Mouse (Mus musculus): Measurements from ENCODE around the gene Pdzd2.

Pdzd2 gene

DNA sequence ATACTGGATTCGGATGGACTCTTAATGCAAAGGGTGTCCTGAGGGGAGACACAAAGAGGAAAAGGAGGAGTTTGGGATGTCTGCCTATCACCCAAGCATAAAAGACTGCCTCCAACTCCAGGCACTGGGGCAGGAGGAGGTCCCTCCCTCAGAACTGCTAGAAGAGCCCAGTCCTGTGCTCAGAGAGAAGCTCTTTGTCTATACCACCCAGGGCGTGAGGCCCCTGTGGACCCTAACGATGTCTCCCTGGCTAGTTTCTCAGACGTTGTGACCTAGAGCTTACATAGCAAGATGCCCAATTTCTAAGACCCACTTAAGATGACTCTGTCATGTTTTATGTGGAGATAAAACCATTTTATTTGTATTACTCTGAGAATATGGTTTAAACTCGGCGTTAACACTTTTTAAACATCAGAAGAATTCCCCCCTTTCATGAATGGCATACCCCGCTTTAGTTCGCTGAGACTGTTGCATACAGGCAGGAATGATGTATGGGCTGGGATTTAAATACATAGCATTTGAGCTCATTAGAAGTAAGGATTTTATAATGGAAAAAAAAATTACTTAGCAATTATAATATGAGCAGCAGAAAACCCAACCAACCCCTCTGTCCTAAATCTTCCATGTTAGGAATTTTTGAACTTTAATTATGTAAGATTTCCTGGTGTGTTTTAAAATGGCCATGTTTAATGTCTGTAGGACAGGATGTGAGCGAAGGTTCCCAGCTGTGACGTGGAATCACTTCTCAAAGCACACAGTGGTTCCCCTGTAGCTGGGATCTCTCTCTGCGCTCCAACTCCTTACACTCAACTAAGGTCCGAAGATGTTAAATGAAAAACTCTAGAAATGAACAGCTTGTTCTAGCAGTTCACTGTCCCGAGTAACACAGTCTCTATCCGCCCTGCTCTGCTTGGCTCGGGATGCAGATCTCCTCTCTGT lies 268.6 kb downstream of the Pdzd2 start:
- DNase-seq, result no peak

GRCm38 (mm10) chr15:12468625-12469024 lies 271.1 kb downstream of the Pdzd2 start:
- no peak for DNase-seq

- no peak for DNase-seq
These were observed 274.0 kb downstream of the Pdzd2 start for GRCm38 (mm10) chr15:12465748-12466147.

DNA sequence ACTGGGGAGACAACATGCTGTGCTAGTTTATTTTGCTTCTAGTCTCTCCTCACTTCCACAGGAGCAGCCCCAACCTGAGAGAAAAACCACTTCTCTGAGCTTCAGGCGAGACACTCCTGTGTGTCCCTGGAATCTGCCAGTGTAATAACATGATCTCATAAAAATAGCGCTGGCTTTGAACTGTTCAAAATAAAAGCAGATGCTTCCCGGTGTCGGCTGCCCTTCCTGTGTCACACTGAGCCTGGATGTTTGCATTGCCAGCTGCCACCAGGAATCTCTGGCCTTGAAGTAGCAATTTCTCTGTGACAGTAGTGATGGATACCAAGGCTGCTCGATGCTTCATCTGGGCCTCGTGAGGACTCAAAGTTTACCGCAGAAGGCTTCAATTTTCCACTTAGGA lies 282.9 kb downstream of the Pdzd2 start:
- DNase-seq, result peak in 1 of 2 experiments; percentile 16

DNA sequence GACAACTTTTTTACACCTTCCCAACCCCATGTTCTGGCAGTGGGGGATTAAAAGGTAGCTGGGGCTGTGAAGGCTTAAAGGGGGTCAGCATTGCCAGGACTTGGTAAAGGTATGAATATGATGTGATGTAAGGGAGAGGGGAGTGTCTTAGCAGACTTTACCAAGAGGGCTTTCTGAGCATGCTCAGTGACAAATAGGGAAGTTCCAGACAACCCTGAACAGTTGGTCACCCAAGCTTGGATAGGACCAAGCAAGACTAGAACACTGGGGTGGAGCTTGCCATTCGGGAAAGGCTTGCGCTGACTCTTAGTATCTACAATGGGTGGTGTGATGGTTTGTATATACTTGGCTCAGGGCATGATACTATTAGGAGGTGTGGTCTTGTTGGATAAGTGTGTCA lies 286.4 kb downstream of the Pdzd2 start:
- no peak for DNase-seq

- no peak for DNase-seq
These were observed 287.4 kb downstream of the Pdzd2 start for GRCm38 (mm10) chr15:12452141-12452995.

GRCm38 (mm10) chr15:12451448-12451847 lies 288.3 kb downstream of the Pdzd2 start:
- DNase-seq, result peak; percentile 37 to 84

DNA sequence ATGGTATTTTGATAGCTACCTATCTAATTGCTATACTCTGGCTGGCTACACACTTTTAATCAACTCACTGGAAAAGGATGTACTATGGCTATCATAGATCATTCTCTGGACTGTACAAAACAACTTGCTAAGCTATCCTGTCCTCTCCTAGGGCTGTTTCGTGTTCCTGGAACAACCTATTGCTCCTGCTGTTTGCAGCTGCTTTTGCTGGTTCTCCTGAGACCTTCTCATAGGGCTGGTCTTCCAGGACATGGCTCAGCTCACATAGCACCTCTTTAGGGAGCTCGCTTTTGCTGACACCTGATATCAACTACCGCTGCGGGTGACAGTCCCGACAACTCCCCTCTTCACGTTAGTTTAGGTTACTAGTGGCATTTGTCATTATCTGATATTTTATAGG lies 288.9 kb downstream of the Pdzd2 start:
- no peak for DNase-seq

GRCm38 (mm10) chr15:12449321-12449720 lies 290.4 kb downstream of the Pdzd2 start:
- no peak for DNase-seq

GRCm38 (mm10) chr15:12447021-12447434 lies 292.7 kb downstream of the Pdzd2 start:
- DNase-seq, result no peak

GRCm38 (mm10) chr15:12444551-12444950 lies 295.2 kb downstream of the Pdzd2 start:
- DNase-seq, result no peak

DNA sequence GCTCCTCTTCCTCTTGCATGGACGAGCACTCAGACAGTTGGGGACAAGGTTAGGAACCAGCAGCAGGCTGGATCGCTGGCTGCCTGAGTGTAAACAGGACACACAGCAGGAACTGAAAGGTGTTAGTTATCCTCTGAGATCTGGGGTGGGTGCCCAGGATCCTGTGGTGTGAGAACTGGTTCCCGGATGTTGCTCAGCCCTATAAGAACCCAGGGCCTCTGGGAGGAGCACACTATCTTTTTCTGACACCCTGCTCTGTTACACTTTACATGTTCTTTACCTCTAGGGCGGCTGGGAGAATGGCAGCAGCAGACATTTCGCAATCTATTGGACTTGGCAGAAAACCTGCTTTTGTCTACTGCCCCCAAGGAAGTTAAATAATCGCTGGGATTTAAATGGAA lies 300.4 kb downstream of the Pdzd2 start:
- peak in 1 of 2 experiments; percentile 23 for DNase-seq

GRCm38 (mm10) chr15:12438691-12439090 lies 301.0 kb downstream of the Pdzd2 start:
- DNase-seq, result no peak

DNA sequence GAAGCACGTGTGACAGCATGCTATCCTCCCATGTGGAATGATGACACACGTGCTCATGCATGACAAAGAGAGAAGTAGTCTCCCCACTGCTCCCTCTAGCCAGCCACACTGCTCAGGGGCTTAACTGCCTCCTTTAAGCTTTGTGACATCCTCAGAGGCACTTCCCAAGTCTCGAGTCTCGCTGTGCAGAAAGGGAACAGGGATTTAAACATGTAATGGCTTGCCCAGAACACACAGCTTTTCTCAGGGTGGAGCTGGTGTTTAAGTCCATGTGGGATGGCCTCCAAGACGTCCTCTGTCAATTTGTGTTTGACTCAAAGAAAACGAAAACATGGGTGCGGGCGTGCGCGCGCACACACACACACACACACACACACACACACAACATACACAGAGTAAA lies 301.6 kb downstream of the Pdzd2 start:
- no peak for DNase-seq

DNA sequence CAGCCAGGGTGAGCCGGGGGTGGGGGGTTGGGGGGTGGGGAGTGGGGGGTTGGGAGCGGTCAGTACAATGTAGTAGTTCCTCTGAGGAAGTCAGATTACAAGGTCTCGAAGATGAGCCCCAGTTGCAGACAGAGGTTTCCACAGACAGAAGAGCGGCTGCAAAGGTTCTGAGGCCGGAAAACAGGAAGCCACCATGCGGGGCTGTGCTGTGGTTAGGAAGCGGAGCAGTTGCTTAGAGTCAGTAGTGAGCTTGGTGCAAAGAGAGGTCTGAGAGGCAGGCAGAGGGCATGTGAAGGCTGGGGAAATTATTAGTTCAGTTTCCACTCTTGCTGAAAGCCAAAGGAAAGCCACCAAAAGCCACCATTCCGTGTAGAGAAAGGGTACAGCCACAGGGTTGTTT lies 303.8 kb downstream of the Pdzd2 start:
- no peak for DNase-seq

DNA sequence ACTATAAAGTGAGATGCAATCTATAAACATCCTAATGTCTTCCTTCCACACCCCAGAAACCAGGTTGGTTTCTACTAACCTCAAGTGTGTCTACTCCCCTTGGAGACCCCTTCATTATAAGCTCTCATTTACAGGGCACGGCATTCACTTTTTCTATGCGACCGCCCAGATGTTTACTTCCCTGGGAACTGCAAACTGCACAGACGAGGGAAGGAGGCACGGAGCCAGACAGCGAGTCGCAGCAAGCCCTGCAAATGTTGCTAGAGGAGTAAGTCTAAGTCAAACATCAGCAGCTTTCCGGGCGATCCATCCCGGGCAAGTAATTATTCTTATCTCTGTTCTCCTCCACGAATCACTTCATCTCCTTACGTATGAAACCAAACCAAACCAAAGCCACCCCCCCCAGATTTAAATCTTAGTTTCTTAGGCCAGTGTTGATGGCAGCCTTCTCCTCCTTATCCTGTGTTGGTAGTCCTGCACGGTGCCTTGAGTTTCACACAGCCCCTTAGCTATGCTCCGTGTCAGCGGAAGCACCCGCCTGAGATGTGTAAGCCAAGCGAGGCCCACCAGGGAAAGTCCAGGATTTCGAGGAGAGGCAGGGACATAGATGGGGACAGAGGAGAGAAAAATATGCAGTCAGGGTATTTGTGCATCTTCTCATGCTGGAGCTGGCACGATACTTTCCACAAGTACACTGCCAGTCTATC lies 305.7 kb downstream of the Pdzd2 start:
- no peak for DNase-seq

DNA sequence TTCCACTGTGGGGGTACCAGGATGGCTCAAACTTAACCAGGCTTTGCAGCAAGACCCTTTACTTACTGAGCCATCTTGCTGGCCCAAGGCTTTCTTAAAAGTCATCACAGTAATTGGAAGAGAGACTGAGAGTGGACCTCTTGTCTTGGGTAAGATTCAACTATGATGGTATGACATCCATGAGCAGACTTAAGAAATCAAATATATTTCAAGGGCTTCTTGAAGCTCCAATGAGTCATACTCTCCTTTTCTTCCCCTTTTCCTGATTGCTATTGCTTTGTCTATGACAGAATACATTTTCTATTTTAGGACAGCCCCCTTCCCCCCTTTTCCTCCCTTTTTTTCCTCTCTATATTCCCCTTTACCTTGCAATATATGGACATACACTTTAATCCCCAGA lies 306.8 kb downstream of the Pdzd2 start:
- no peak for DNase-seq

DNA sequence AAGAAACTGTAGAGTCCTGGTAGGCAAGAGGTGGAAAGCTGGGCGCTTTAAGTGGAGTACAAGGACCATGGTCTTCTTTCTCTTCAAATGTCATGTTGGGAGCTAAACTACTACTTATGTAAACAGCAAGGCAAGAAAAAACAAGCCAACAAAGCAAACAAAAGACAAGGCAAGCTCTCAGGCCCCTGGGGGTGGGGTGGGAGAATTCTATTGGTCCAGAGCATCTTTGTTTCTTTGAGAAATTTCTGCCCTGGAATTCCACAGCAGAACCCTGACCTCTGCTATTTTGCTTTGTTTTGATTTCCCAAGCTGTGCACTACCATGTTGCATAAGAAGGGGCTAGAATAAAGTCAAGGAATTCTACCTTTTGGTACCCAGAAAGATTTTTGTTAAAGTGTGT lies 307.4 kb downstream of the Pdzd2 start:
- DNase-seq, result peak in 1 of 2 experiments; percentile 21

GRCm38 (mm10) chr15:12431684-12432083 lies 308.0 kb downstream of the Pdzd2 start:
- no peak for DNase-seq

GRCm38 (mm10) chr15:12431188-12431587 lies 308.5 kb downstream of the Pdzd2 start:
- DNase-seq, result peak; percentile 25 to 45

- no peak for DNase-seq
These were observed 309.1 kb downstream of the Pdzd2 start for GRCm38 (mm10) chr15:12430670-12431069.

GRCm38 (mm10) chr15:12429572-12430431 lies 309.9 kb downstream of the Pdzd2 start:
- DNase-seq, result peak; percentile 41 to 63

Measured in kidney, adult 8-10 months (tissue).